Mouse (Mus musculus): ENCODE measurements around the gene Npas3. TPM values are rescaled to one million over a fixed set of nuclear protein-coding genes. Genes with fewer than 3 reads are reported as not detected.

The Npas3 gene
- polyA plus RNA-seq, 1 experiment from 2014 or later, result 0.28 TPM

DNA sequence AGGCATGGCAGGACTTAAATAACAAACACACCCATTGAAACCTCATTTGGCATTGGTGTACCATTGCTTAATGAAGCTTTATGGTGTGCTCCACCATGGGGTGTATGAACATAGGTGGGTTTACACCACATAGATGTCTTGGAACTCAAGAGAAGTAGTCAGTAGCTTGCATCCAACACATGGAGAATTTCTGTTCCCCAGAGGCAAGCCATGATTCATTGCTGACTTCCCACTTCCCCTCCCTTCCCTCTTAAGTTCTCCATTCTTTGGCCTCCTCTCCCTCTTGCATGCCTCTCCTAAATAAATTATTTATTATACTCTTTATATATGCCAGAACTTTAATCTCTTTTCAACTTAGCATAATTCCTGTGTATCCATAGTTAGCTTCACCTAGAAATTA lies 611.7 kb downstream of the Npas3 start:
- Histone ChIP-seq H3K36me3 (ENCODE audit: control insufficient read depth, insufficient read depth, low read length) (no peaks in the 10 kb centered on the region), H3K4me1 (replicated peaks; ENCODE audit: control insufficient read depth, insufficient read depth, low read length) (no peaks in the 10 kb centered on the region; the same call in 1 of the 2 replicates), H3K9ac (ENCODE audit: low read length) (no peak overlapping the region), H3K4me3 (ENCODE audit: low read length) (no peak overlapping the region), H3K27me3 (ENCODE audit: control insufficient read depth, insufficient read depth, low read depth, low read length) (no peaks in the 10 kb centered on the region), H3K27ac (ENCODE audit: low read length) (no peak overlapping the region), H3K9me3 (ENCODE audit: control insufficient read depth, low read length) (no peaks in the 10 kb centered on the region), H3K4me2 (ENCODE audit: low read depth, low read length) (no peak overlapping the region)
- no peak for ATAC-seq (ENCODE audit: low read depth)

DNA sequence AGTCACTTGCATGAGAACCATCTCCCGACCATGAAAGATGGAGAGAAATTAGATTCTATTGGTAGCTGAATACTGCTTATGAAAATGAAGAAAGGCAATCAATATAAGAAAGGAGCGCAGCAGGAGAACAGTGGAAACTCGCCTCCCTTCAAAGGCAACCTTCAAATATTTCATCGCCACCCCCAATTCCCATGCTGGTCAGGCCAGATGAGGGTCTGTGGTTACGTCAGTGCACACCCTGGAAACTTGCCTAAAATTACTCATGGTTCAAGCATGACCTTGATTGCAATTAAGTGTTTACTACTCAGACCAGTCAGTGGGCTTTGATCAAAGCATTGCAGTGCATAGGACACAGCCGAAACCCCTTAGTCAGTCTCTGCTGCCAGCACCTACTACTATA lies 613.8 kb downstream of the Npas3 start:
- Histone ChIP-seq H3K9ac (ENCODE audit: low read length) (no peak overlapping the region), H3K4me1 (replicated peaks; ENCODE audit: control insufficient read depth, insufficient read depth, low read length) (no peaks in the 10 kb centered on the region; the same call in 1 of the 2 replicates), H3K4me2 (ENCODE audit: low read depth, low read length) (peak overlapping the region; percentile 14; the same call in 1 of the 2 replicates), H3K27me3 (ENCODE audit: control insufficient read depth, insufficient read depth, low read depth, low read length) (no peaks in the 10 kb centered on the region), H3K27ac (ENCODE audit: low read length) (no peak overlapping the region), H3K9me3 (ENCODE audit: control insufficient read depth, low read length) (no peaks in the 10 kb centered on the region), H3K4me3 (ENCODE audit: low read length) (no peak overlapping the region), H3K36me3 (ENCODE audit: control insufficient read depth, insufficient read depth, low read length) (no peaks in the 10 kb centered on the region)
- ATAC-seq (ENCODE audit: low read depth), result peak; percentile 75
- 48% methylated on average over 6 of the region's 6 CpGs for WGBS

DNA sequence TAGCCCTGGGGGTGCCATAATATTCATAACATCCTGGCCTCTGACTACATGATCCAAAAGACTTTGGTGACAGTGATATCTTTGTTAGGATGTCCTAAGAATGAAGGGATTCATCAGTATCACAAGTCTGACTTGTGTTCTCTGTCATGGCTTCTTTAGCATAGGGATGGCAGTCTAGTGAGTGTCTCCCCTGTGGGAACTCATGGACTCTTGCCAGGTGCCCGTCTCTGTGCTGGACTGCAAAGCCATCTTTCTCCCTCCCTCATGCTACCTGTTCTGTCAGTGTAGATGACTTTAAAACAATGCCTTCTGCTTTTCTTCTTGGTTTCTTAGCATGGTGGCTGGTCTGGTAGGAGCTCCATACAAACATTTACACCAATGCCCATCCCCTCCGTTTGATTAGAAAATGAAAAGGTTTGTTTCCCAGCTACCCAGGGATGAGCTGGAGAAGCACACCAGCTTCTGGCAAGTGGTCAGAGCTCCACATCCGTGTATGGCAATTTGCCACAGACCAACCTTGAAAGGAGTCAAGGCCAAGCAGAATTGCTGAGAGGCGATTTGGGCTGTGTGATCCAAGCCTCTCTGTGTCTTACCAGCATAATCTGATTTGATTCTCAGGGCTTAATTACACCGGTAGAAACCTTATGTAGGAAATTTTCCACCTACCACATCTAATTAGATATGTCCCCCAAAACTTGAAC lies 616.1 kb downstream of the Npas3 start:
- H3K4me2 ChIP-seq (ENCODE audit: low read depth, low read length), result no peak overlapping the region
- H3K4me1 ChIP-seq (replicated peaks; ENCODE audit: control insufficient read depth, insufficient read depth, low read length), result peaks cover 2% of the 10 kb centered on the region; the same call in 1 of the 2 replicates
- no peaks in the 10 kb centered on the region for H3K36me3 ChIP-seq (ENCODE audit: control insufficient read depth, insufficient read depth, low read length)
- H3K9ac ChIP-seq (ENCODE audit: low read length), result no peak overlapping the region
- no peaks in the 10 kb centered on the region for H3K27me3 ChIP-seq (ENCODE audit: control insufficient read depth, insufficient read depth, low read depth, low read length)
- ATAC-seq (ENCODE audit: low read depth), result no peak
- H3K9me3 ChIP-seq (ENCODE audit: control insufficient read depth, low read length), result no peaks in the 10 kb centered on the region
- no peak overlapping the region for H3K27ac ChIP-seq (ENCODE audit: low read length)
- 74% methylated on average over 5 of the region's 5 CpGs for WGBS
- no peak overlapping the region for H3K4me3 ChIP-seq (ENCODE audit: low read length)

DNA sequence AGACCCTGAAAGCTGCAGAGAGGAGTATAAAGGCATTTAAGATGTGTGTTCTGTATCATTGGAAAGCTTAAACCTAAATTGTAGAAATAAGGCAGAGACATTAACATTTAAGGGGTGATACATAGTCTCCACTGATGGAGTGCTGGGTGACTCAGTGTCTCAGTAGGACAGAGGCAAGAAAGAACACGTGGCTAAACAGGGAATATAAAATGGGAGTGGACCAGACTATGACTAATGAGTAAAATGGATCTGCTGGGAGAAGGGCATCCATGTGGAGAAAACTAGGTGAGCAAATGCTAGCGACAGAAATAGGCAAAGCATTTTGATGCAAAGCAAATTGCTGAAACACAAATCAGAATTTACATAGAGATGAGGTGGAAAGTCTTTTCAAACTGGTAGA lies 617.2 kb downstream of the Npas3 start:
- ATAC-seq (ENCODE audit: low read depth), result no peak
- Histone ChIP-seq H3K27me3 (ENCODE audit: control insufficient read depth, insufficient read depth, low read depth, low read length) (no peaks in the 10 kb centered on the region), H3K36me3 (ENCODE audit: control insufficient read depth, insufficient read depth, low read length) (no peaks in the 10 kb centered on the region), H3K9ac (ENCODE audit: low read length) (no peak overlapping the region), H3K4me1 (replicated peaks; ENCODE audit: control insufficient read depth, insufficient read depth, low read length) (peaks cover 2% of the 10 kb centered on the region; the same call in 1 of the 2 replicates), H3K27ac (ENCODE audit: low read length) (no peak overlapping the region), H3K4me3 (ENCODE audit: low read length) (no peak overlapping the region), H3K9me3 (ENCODE audit: control insufficient read depth, low read length) (no peaks in the 10 kb centered on the region), H3K4me2 (ENCODE audit: low read depth, low read length) (no peak overlapping the region)
- WGBS, result 63% methylated on average over 2 of the region's 2 CpGs

DNA sequence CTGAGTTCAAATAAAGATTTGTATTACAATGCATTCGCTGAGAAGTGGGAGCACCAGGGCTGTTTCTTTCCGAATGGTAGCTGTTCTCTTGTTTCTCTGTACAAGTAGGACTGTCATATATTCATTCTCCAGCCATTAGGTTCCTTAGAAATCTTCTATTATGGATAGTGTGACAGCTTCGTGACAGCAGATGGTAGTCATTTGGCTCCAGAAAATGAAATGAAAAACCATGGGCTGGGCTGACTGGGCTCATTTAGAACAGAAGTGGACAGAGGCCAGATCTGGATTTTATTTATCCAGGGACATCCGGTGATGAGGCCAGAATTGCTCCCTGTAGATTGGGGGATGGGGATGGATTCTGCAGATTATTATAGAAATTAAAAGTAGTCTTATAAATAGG lies 621.5 kb downstream of the Npas3 start:
- no peak overlapping the region for H3K4me3 ChIP-seq (ENCODE audit: low read length)
- H3K9me3 ChIP-seq (ENCODE audit: control insufficient read depth, low read length), result no peaks in the 10 kb centered on the region
- no peak overlapping the region for H3K9ac ChIP-seq (ENCODE audit: low read length)
- 57% methylated on average over 4 of the region's 4 CpGs for WGBS
- no peaks in the 10 kb centered on the region for H3K27me3 ChIP-seq (ENCODE audit: control insufficient read depth, insufficient read depth, low read depth, low read length)
- peak; percentile 76 for ATAC-seq (ENCODE audit: low read depth)
- H3K27ac ChIP-seq (ENCODE audit: low read length), result no peak overlapping the region
- no peaks in the 10 kb centered on the region for H3K36me3 ChIP-seq (ENCODE audit: control insufficient read depth, insufficient read depth, low read length)
- H3K4me2 ChIP-seq (ENCODE audit: low read depth, low read length), result no peak overlapping the region
- H3K4me1 ChIP-seq (replicated peaks; ENCODE audit: control insufficient read depth, insufficient read depth, low read length), result 0 out of 2 replicates have a peak, but pooled peaks cover 2% of the 10 kb centered on the region

DNA sequence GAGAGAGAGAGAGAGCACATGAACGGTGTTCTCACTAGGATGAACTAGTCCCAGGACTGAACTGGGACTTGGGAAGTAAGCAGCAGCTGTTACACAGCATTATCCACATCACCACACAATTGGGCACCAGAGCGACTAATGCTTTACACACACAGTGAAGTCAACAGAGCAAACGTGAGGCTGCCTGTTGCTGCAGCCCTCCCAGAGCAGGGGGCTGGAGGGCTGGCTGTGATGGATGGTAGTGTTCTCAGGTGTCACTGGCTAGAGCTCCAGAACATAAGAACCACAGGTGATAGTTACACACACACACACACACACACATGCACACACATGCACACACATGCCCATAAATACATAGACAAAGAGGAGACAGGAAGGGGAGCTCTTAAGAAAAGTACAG lies 626.7 kb downstream of the Npas3 start:
- no peaks in the 10 kb centered on the region for H3K27me3 ChIP-seq (ENCODE audit: control insufficient read depth, insufficient read depth, low read depth, low read length)
- WGBS, result 51% methylated on average over 3 of the region's 3 CpGs
- no peaks in the 10 kb centered on the region for H3K4me1 ChIP-seq (replicated peaks; ENCODE audit: control insufficient read depth, insufficient read depth, low read length)
- H3K4me2 ChIP-seq (ENCODE audit: low read depth, low read length), result no peak overlapping the region
- no peak for ATAC-seq (ENCODE audit: low read depth)
- H3K36me3 ChIP-seq (ENCODE audit: control insufficient read depth, insufficient read depth, low read length), result no peaks in the 10 kb centered on the region
- no peak overlapping the region for H3K27ac ChIP-seq (ENCODE audit: low read length)
- no peaks in the 10 kb centered on the region for H3K9me3 ChIP-seq (ENCODE audit: control insufficient read depth, low read length)
- no peak overlapping the region for H3K4me3 ChIP-seq (ENCODE audit: low read length)
- no peak overlapping the region for H3K9ac ChIP-seq (ENCODE audit: low read length)

DNA sequence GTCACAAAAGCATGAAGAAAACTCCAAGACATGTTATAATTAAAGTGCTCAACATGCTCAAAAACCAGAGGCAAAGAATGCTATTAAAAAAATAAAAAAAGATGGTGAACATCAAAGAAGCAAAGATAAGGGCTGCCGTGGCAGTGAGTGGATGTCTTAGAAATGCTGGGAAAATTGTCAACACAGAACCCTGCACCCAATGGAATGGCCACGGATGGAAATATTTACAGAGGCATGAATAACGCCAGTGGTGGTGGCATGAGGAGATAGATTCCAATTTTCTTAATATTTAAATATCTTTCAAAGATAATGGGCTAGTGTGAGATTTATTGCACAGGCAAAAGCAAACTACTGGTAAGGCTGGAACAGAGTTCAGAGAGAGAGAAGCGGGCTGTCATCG lies 628.2 kb downstream of the Npas3 start:
- H3K9me3 ChIP-seq (ENCODE audit: control insufficient read depth, low read length), result no peaks in the 10 kb centered on the region
- no peaks in the 10 kb centered on the region for H3K36me3 ChIP-seq (ENCODE audit: control insufficient read depth, insufficient read depth, low read length)
- H3K27ac ChIP-seq (ENCODE audit: low read length), result no peak overlapping the region
- no peaks in the 10 kb centered on the region for H3K4me1 ChIP-seq (replicated peaks; ENCODE audit: control insufficient read depth, insufficient read depth, low read length)
- H3K9ac ChIP-seq (ENCODE audit: low read length), result no peak overlapping the region
- WGBS, result 30% methylated on average over 5 of the region's 5 CpGs
- H3K4me2 ChIP-seq (ENCODE audit: low read depth, low read length), result no peak overlapping the region
- ATAC-seq (ENCODE audit: low read depth), result no peak
- no peaks in the 10 kb centered on the region for H3K27me3 ChIP-seq (ENCODE audit: control insufficient read depth, insufficient read depth, low read depth, low read length)
- H3K4me3 ChIP-seq (ENCODE audit: low read length), result no peak overlapping the region

DNA sequence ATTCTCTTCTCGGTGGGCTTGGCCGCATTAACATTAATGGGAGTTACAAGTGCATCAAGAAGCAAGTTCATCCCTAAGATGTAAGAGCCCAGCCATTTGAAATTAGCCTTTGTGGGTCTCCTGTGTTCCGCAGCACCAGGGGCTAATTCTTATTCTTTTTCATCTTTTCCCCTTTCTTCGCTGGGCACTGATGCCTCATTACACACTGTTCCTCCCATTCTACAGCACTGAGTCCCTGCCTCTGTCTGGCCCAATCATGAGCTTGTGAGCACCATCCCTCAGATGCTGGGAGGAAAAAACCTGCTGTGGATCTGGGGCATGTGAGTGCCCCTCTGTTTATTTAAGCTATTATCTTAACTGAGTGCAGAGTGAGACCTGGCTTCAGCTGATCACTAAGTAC lies 633.2 kb downstream of the Npas3 start:
- Histone ChIP-seq H3K9ac (ENCODE audit: low read length) (no peak overlapping the region), H3K4me3 (ENCODE audit: low read length) (no peak overlapping the region), H3K4me2 (ENCODE audit: low read depth, low read length) (no peak overlapping the region), H3K9me3 (ENCODE audit: control insufficient read depth, low read length) (no peaks in the 10 kb centered on the region), H3K36me3 (ENCODE audit: control insufficient read depth, insufficient read depth, low read length) (no peaks in the 10 kb centered on the region), H3K27me3 (ENCODE audit: control insufficient read depth, insufficient read depth, low read depth, low read length) (no peaks in the 10 kb centered on the region), H3K4me1 (replicated peaks; ENCODE audit: control insufficient read depth, insufficient read depth, low read length) (no peaks in the 10 kb centered on the region), H3K27ac (ENCODE audit: low read length) (no peak overlapping the region)
- no peak for ATAC-seq (ENCODE audit: low read depth)
- 87% methylated on average over 4 of the region's 4 CpGs for WGBS

DNA sequence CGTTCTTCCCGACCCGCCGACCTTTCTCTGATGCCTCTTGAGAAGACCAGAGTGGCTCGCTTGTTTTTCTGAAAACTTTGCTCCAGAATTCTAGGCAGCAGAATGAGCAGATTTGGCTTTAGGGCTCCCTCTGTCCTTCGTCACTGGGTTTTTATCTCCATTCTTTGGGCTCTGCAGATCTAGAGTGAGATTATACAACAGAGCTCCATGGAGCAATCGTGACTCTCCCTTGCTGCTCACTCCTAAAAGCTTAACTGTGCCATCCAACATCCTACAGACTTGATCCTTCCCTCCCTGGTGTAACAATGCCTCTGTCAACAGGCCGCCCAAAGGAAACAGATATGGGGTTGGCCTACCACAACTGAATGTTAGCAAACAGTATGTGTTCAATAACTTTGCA lies 634.4 kb downstream of the Npas3 start:
- Histone ChIP-seq H3K36me3 (ENCODE audit: control insufficient read depth, insufficient read depth, low read length) (no peaks in the 10 kb centered on the region), H3K27me3 (ENCODE audit: control insufficient read depth, insufficient read depth, low read depth, low read length) (no peaks in the 10 kb centered on the region), H3K4me3 (ENCODE audit: low read length) (no peak overlapping the region), H3K9me3 (ENCODE audit: control insufficient read depth, low read length) (no peaks in the 10 kb centered on the region), H3K9ac (ENCODE audit: low read length) (no peak overlapping the region), H3K27ac (ENCODE audit: low read length) (no peak overlapping the region), H3K4me2 (ENCODE audit: low read depth, low read length) (no peak overlapping the region), H3K4me1 (replicated peaks; ENCODE audit: control insufficient read depth, insufficient read depth, low read length) (no peaks in the 10 kb centered on the region)
- 69% methylated on average over 8 of the region's 8 CpGs for WGBS
- no peak for ATAC-seq (ENCODE audit: low read depth)

DNA sequence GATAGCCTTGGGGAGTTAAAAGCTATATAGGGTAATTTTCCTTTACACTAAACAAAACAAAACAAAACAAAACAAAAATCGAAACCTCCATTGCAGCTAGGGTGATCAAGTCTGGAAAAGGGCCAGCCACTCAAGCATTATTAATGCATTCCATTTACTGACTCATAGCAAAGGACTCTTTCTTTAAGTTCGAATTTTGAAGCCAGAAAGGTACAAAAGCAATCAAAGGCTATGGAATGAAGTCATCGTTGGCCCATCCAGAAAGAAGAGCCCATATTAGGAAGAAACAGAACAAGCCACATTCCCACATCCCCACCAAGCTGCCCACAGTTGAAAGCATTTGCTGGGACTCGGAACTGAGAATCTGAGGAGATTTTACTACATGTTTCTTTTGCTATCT lies 640.1 kb downstream of the Npas3 start:
- no peaks in the 10 kb centered on the region for H3K36me3 ChIP-seq (ENCODE audit: control insufficient read depth, insufficient read depth, low read length)
- no peak overlapping the region for H3K9ac ChIP-seq (ENCODE audit: low read length)
- H3K9me3 ChIP-seq (ENCODE audit: control insufficient read depth, low read length), result no peaks in the 10 kb centered on the region
- no peak overlapping the region for H3K27ac ChIP-seq (ENCODE audit: low read length)
- H3K4me1 ChIP-seq (replicated peaks; ENCODE audit: control insufficient read depth, insufficient read depth, low read length), result no peaks in the 10 kb centered on the region
- no peak for ATAC-seq (ENCODE audit: low read depth)
- 44% methylated on average over 4 of the region's 4 CpGs for WGBS
- H3K4me3 ChIP-seq (ENCODE audit: low read length), result no peak overlapping the region
- H3K27me3 ChIP-seq (ENCODE audit: control insufficient read depth, insufficient read depth, low read depth, low read length), result no peaks in the 10 kb centered on the region
- H3K4me2 ChIP-seq (ENCODE audit: low read depth, low read length), result no peak overlapping the region
